Mouse (Mus musculus) brain, embryonic 14.5 days (tissue): ENCODE data around the gene Anxa2. TPM values are rescaled to one million over a fixed set of nuclear protein-coding genes. Genes with fewer than 3 reads are reported as not detected.

ENCODE experiments used
- DNase-seq: peaks from one replicate; pipeline ENCODE4 v3.0.0-alpha.2; 2011; ENCODE audit warnings: low read depth
- CTCF ChIP-seq: fragments of 200-500 bp; IDR thresholded peaks from 2 replicates; pipeline ENCODE4 v1.5.1; 2012; ENCODE audit warnings: inconsistent platforms, mild to moderate bottlenecking, moderate library complexity, borderline replicate concordance; ENCODE audit not compliant: insufficient read depth, insufficient read length; ENCODE audit errors: extremely low read depth
- POLR2A ChIP-seq: fragments of 200-500 bp; IDR thresholded peaks from 2 replicates; pipeline ENCODE4 v1.6.1; 2012; ENCODE audit warnings: mild to moderate bottlenecking, inconsistent platforms, borderline replicate concordance; ENCODE audit not compliant: poor library complexity, insufficient read depth, insufficient read length, severe bottlenecking; ENCODE audit errors: extremely low read depth
- polyA plus RNA-seq: library from polyadenylated mRNA; depleted of rRNA; stranded (reverse); fragments of >200 nt; gene quantifications from 2 replicates; pipeline ENCODE4 v1.2.3, GENCODE M21; 2012

The Anxa2 gene
- polyA plus RNA-seq, 1 experiment, result 132 TPM

GRCm38 (mm10) chr9:69467310-69467939 is 14.0 kb downstream of the Anxa2 start:
- TF ChIP-seq POLR2A (no peak), CTCF (no peak)
- DNase-seq, result no peak

GRCm38 (mm10) chr9:69468991-69469390 is 15.6 kb downstream of the Anxa2 start:
- DNase-seq, result peak; percentile 84
- no peak for TF ChIP-seq CTCF
- TF ChIP-seq POLR2A, result no peak

GRCm38 (mm10) chr9:69470362-69470761 is 16.9 kb downstream of the Anxa2 start:
- TF ChIP-seq POLR2A, result no peak
- TF ChIP-seq CTCF, result no peak
- DNase-seq, result peak; percentile 48

- TF ChIP-seq POLR2A (no peak), CTCF (no peak)
- DNase-seq, result no peak
Measured at GRCm38 (mm10) chr9:69470921-69471320, 17.5 kb downstream of the Anxa2 start.

- TF ChIP-seq CTCF, result no peak
- no peak for TF ChIP-seq POLR2A
- no peak for DNase-seq
Measured at GRCm38 (mm10) chr9:69472724-69473123, 19.3 kb downstream of the Anxa2 start.

GRCm38 (mm10) chr9:69475873-69476272 is 22.5 kb downstream of the Anxa2 start:
- DNase-seq, result no peak
- TF ChIP-seq POLR2A (no peak), CTCF (no peak)

GRCm38 (mm10) chr9:69477195-69477823 is 23.9 kb downstream of the Anxa2 start:
- TF ChIP-seq POLR2A (no peak), CTCF (no peak)
- no peak for DNase-seq

- no peak for DNase-seq
- TF ChIP-seq CTCF (no peak), POLR2A (no peak)
Measured at GRCm38 (mm10) chr9:69477824-69478222, 24.4 kb downstream of the Anxa2 start.

GRCm38 (mm10) chr9:69480344-69480743 is 26.9 kb downstream of the Anxa2 start:
- peak; percentile 91 for DNase-seq
- no peak for TF ChIP-seq POLR2A
- TF ChIP-seq CTCF, result peak; percentile 83; the same call in 1 of the 2 replicates

- TF ChIP-seq POLR2A (no peak), CTCF (no peak)
- no peak for DNase-seq
Measured at GRCm38 (mm10) chr9:69483811-69484210, 30.4 kb downstream of the Anxa2 start.

- no peak for DNase-seq
- TF ChIP-seq CTCF, result no peak
- no peak for TF ChIP-seq POLR2A
Measured at GRCm38 (mm10) chr9:69486140-69486539, 32.7 kb downstream of the Anxa2 start.

- DNase-seq, result no peak
- TF ChIP-seq CTCF (no peak), POLR2A (no peak)
Measured at GRCm38 (mm10) chr9:69488510-69488909, 35.1 kb downstream of the Anxa2 start.
